Mouse (Mus musculus) liver, postnatal 0 days (tissue): Measurements from ENCODE around the gene Hoxa6.

Source experiments
- CTCF ChIP-seq: sonication (generic); IDR thresholded peaks from 2 replicates; pipeline ENCODE4 v1.5.1; 2016; ENCODE audit warnings: antibody characterized with exemption, low read depth
- EP300 ChIP-seq: IDR thresholded peaks from 2 replicates; pipeline ENCODE4 v1.6.1; 2016; ENCODE audit warnings: antibody characterized with exemption, low read depth, mild to moderate bottlenecking

DNA sequence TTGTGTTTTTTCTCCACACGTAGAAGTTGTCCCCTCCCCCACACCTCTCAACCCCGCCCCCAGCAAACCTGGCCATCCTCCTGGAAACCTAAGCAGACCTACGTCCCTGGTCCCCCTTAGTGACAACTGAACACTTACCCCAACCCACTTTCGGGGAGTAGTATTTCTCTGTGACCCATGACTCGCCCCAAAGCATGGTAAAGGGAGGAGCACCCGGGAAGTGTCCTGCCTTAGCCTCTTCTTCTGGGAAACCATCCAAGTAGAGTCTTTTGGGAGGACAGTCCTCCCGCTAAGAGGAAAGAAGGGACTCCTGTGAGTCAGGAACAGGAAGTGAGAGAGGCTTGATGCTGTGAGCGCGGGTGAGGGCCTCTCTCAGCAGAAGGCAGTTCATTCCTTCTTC lies 48.5 kb downstream of the Hoxa6 start:
- TF ChIP-seq CTCF (no peak), EP300 (no peak)
